Mouse (Mus musculus) layer of hippocampus, adult 8-10 months (tissue): ENCODE results near the gene Srsf2. TPM values are rescaled to one million over a fixed set of nuclear protein-coding genes. Genes with fewer than 3 reads are reported as not detected.
"Not testable (repeated sequence)": the region's sequence is repeated elsewhere in the genome, so short reads cannot be mapped to it uniquely, and the experiment has no call there.

ENCODE experiments used
- DNase-seq, 2 experiments: peaks; one replicate each; pipeline ENCODE4 v3.0.0; 2022; ENCODE audit warnings: low spot score in 2 of 2
- total RNA-seq, 4 experiments: library from RNA; stranded (reverse); gene quantifications; 2 replicates each; pipeline ENCODE4 v1.2.4; 2022

The Srsf2 gene
- total RNA-seq, 4 experiments from 2014 or later, result 177 to 189 (median 181) TPM

DNA sequence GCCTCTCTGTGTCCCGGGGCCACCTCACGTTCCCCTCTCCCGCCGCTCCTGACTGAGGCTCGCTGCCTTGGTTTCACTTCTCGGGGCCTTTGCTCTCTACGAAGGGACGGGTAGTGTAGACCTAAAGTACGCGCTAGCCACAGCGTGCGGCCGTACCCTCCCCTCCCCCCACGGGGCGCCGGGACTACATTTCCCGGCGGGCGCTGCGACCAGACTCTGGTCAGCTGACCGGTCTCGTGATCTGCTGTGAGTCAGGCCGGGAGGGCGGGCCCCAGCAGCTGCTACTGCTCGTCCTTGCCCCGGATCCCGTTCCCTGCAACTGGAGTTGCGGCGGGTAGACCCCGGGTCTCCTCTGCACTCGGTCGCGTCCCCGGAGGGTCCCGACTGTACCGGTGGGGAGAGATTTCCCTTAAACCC, 626 bp upstream of the Srsf2 start:
- DNase-seq, result peak; percentile 96 to 98

- peak; percentile 52 to 64 for DNase-seq
Measured at GRCm38 (mm10) chr11:116852291-116852890, 503 bp downstream of the Srsf2 start, which contains the start of gene Mfsd11. Gene Mfsd11 (plus strand): TSS chr11:116852440.

DNA sequence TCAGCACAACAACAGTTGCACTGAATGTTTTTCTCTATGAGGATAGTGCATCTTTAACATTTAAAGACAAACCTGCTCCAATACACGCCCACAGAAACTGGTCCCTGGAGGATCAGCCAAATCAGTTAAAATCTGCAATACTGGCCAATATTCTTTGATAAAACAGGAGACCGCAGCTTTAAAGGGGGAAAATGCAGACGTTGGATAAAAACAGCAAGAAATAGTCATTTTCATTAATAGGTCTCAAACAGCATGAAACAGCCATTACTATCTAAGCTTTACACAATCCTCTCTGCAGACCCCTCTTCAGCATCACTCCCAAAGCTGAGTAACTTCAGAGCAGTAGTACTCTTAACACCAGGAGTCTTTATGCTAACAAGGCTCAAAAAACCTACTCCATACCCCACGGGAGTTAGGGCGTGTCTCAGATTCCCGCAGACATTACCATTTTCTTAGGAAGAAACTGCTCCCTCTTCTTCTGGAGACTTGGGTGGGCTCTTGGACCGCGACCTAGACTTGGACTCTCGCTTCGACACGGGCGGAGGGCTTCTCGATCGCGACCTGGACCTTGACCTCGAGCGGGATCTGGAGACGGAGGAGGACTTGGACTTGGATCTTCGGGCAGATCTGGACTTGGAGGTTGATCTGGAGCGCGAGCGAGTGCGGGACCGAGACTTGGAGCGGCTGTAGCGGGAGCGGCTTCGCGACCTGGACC, 1.2 kb downstream of the Srsf2 start:
- DNase-seq, result peak in 1 of 2 experiments; percentile 54

DNA sequence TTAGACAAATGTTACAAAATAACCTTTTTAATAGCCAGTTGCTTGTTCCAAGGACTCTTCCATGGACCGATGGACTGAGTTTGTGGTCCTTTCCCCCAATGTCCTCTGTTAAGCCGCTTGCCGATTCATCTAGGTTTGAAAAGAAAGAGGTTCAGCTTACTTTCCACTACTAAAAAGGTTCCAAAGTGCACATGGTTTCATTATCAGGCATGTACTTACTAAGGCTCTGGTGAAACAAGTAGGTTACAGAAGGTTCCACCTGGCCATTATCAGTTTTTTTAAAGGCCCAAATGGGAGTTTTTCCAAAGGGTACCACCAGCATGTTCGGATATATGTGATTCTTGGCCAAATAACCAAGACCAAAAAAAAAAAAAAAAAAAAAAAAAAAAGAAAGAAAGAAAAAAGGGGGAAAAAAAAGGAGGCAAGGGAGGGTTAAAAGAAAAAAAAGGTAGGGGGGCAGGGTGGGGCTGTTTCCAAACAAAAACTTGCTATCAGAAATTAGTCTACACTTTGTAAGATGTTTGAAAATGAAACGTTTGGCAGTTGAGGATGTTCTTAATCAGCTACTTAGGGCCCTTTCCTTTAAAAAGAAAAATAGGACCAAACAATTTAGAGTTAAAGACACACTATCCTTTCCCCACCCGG, 1.9 kb downstream of the Srsf2 start:
- no peak for DNase-seq

DNA sequence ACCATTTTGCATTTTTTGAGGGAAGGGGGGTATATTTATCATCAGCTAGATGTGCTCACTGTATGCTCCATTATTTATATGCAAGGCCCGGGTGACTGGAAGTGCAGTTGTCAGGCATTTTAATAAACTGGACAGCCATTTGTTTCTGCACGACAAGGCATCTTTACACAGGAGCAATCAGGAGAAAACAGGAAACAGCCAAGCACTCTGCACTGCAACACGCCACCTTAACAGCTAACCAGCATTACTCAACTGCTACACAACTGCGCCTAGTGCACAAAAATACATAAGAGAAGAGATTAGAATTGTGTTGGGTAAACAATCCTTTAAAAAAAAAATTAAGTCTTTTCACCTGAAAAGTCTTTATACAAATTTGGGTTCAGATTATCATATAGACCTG, 2.8 kb downstream of the Srsf2 start:
- no peak for DNase-seq

DNA sequence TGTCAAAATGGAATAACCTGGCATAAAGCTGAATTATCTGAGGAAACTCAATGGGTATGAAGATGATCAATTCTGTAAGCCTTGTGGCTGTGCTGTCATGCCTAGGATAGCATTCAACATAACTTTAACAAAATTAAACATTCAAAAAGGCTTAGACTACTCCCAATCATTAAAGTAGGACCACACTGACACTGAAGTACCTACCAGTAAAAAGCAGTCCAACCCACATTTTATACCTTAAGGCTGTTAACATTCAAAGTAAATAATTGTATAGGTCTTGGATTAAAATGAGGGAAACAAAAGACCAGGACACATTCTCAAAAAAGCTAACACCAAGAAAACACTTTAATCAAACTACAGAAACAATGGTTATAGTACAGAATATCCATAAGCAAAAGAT, 3.3 kb downstream of the Srsf2 start:
- no peak for DNase-seq

DNA sequence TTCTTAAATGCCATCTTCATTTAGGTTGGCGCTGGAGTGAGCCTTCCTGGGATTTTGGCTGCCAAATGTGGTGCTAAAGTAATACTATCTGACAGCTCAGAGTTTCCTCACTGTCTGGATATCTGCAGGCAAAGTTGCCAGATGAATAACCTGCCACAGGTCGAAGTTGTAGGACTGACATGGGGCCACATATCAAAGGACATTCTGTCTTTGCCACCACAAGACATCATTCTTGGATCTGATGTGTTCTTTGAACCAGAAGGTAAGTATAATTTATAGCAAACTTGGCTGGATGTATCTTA, 4.1 kb downstream of the Srsf2 start:
- not testable (repeated sequence) for DNase-seq

DNA sequence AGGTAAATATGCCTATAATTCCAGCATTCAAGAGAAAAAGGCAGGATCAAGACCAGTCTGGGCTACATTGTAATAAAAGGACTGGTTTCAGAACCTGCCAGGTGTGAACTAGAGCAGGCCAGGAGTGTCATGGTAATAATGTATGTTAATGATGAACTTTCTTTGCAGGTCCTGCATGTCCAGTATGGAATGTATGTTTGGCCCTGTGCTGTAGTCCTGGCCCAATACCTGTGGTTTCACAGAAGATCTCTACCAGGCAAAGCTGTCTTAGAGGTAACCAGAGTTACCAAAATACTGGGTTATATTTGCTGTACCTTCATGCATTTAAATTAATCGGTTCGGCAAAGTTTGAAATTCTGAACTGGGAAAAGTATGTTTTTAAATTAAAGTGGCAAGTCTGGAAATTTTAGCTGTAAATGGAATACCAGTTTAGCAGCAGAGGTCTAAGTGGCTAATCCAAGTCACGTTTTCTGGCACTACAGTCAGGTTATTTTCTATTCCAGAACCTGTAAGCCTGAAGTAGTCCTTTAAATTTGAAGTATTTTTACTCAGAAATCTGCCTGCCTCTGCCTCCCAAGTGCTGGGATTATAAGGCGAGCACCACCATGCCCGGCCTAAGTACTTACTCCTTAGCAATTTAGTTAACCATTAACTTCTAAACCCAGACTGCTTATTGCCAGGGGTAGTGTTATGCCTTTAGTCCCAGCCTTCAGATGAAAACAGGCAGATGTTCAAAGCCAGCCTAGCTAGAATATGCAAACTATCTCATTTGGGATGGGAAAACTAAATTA, 4.6 kb downstream of the Srsf2 start:
- no peak for DNase-seq

GRCm38 (mm10) chr11:116847187-116848085, 5.5 kb downstream of the Srsf2 start:
- DNase-seq, result no peak

- DNase-seq, result no peak
Measured at GRCm38 (mm10) chr11:116846593-116847181, 6.2 kb downstream of the Srsf2 start.

DNA sequence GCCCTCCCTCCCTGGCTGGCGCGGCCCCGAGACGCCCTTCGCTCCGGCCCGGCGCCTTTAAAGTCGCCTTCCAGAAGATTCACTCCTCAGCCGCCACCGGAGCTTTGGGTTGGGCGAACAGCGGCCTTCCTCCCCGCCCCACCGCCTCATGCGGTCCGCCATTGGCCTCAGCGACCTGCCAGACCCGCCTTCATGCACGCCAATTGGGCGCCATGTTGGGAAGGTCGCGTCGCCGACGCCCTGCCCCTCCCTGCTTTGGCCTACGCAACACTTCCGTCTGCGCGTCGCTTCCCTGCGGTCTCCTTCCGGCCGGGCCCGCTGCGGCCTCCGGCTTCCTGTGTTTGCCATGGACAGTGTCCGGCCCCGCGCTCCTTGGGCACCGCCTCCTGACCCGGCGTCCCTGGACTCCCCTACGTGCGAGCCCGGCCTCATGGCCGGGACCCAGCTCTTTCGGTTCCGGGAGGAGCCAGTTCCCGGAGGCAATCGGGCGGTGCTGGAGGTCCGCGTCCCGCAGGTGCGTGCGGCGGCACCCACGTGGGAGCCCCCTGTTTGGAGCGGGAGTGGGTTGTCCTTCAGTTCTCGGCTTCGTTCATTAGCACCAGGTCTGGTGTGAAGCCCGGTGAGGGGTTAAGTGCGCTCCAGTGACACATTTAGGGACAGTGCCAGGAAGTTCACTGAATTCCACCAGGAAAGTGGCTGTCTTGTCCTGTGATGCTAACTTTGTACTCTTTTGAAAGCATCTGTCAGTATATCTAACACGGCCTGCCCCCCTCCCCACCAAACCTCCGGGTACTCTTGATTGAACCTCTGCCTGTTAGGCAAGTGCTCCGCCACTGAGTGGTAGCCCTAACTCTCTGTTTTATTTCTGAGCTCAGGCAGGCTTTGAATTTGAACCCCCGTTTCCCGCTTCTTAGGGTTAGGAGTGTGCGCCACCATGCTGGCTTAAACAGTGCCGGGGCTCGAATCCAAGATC, 9.3 kb downstream of the Srsf2 start, which contains the start of the genes Mettl23 and Jmjd6:
Gene Mettl23, plus strand, starts transcription at position 18 of the 973 bp plus-strand sequence.
Gene Jmjd6, minus strand, starts transcription at position 189 of the 973 bp plus-strand sequence.
- peak; percentile 97 for DNase-seq

- DNase-seq, result peak; percentile 60 to 63
Measured at GRCm38 (mm10) chr11:116842531-116843260, 10.2 kb downstream of the Srsf2 start.

DNA sequence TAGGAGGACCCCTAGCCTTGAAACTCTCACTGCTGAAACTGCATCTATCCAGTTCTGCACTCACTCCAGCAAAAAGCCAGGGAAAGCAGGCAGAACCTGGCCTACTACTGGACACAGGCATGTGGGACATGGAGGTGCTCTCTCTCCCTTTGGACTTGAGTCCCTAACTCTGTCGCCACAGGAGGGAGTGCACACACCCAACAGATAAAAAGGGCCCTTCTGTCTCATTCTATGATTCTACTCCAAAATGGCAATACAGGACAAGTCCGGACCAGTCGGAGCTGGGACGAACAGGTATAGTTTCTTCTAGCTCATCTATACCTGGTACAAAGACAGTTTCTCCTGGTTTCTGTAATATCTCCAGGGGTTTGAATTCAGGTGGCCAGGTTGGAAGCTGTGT, 12.1 kb downstream of the Srsf2 start:
- DNase-seq, result no peak

GRCm38 (mm10) chr11:116839601-116840000, 13.3 kb downstream of the Srsf2 start:
- DNase-seq, result no peak

DNA sequence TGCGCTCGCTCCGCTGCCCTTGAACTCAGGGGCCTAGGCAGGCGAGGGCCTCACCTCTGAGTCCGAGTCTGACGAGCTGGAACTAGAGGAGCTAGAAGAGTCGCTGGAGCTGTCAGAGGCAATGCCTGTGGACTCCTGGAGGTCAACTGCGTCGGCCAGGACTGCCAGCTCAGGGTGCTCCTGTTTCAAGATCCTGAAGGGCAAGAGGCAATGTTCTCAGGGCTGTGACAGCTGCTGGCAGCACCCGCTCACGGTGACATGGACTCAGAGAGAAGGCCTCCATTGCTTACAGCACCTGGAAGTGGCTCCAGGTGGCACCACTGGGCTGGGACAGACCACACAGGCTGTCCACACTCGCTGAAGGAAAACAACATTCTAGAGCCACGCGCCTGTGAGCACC, 14.0 kb downstream of the Srsf2 start:
- DNase-seq, result no peak

DNA sequence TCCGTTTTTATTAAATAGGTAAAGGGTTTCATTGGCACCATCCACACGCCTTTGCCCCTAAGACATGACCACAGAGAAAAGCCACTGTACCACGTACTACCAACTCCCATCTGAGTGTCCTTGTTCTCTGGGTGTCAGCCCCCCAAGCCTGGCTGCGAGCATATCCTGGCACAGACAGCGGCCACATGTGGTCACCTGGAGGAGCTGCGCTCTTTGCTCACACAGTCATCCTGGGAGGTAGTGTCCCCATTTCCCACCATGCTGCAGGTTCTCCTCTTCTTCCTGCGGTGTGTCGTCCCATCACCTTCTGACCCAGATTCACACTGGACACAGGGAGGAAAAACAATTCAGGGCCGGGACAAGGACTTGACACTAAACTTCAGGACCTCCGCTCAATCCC, 15.5 kb downstream of the Srsf2 start:
- no peak for DNase-seq

- no peak for DNase-seq
Measured at GRCm38 (mm10) chr11:116836283-116836682, 16.6 kb downstream of the Srsf2 start.

GRCm38 (mm10) chr11:116834954-116835353, 17.9 kb downstream of the Srsf2 start:
- DNase-seq, result no peak
